Mouse (Mus musculus): ENCODE measurements around the gene Prdm1. TPM values are rescaled to one million over a fixed set of nuclear protein-coding genes. Genes with fewer than 3 reads are reported as not detected.

Prdm1 gene
- polyA plus RNA-seq, 1 experiment from 2014 or later = 0.62 TPM

DNA sequence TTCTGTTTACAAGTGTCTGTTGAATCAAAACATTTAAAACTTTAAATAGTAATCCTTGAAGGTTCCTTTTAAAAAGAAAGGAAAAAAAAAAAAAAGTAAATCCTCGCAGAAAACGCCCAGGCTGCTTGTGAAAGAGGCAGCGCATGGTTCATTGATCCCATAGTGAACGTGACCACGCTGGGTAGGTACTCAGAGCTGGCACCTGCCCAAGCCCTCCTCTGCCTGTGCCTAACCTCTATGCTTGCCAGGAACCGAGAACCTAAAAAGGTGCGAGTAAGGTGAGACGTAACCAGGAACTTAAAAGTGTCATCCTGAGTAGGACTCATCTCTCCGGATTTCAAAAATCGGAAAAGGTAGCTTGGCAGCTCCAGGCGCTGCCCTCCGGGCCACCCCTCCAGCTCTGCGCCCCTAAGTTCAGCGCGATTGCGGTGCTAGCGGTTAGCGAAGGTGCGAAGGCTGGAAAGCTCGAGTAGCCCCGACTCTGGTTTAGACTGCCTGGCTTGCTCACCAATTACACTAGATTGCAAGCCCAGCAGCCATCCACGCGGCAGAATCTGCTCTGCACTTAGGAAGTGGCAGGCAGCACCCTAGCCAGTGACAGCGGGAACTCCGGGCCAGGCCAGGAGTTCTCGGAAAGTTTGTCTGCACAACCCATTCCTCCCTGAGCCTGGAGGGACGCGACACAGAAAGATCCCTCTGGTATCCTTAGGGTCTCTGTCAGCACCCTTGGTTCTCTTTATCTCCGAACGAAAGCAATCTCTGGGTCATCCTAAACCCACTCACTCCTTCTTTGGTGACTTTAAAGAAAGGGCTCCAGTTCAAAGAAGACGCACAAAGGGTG is 1.3 kb downstream of the Prdm1 start:
- Histone ChIP-seq H3K27ac (no peak overlapping the region), H3K9ac (replicated peaks) (no peak overlapping the region), H3K4me3 (replicated peaks) (peak overlapping the region; percentile 32), H3K27me3 (peaks cover 84% of the 10 kb centered on the region), H3K9me3 (no peaks in the 10 kb centered on the region), H3K4me2 (replicated peaks) (peak overlapping the region; percentile 45), H3K4me1 (replicated peaks) (peaks cover 17% of the 10 kb centered on the region), H3K36me3 (no peaks in the 10 kb centered on the region)
- 0 out of 2 replicates have a peak, but pooled peaks have one; percentile 9 for ATAC-seq
- WGBS = 1% methylated on average over 31 of the region's 31 CpGs

DNA sequence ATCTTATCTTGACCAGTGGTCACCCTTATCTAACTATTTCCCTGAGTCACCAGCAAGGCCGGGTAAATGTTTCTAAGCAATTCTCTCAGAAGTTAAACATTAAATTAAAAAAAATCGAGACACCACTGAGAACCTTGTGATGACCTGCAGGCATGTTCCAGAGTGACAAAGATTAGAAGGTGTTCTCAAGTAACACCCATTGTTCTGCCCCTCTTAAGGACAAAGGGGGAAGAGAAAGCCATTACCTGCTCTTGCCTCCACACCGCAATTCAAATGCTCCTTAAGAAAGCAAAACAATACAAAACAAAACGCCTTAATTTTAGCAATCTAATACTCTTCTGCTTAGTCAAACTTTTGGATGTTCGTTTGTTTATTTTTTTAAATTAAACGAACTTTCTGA is 8.1 kb downstream of the Prdm1 start:
- Histone ChIP-seq H3K4me1 (replicated peaks) (no peaks in the 10 kb centered on the region), H3K4me3 (replicated peaks) (no peak overlapping the region), H3K9ac (replicated peaks) (no peak overlapping the region), H3K27ac (no peak overlapping the region), H3K4me2 (replicated peaks) (no peak overlapping the region), H3K36me3 (no peaks in the 10 kb centered on the region), H3K9me3 (no peaks in the 10 kb centered on the region), H3K27me3 (peaks cover 22% of the 10 kb centered on the region)
- no peak for ATAC-seq
- WGBS = 30% methylated on average over 6 of the region's 6 CpGs

- Histone ChIP-seq H3K4me2 (replicated peaks) (no peak overlapping the region), H3K9ac (replicated peaks) (no peak overlapping the region), H3K36me3 (no peaks in the 10 kb centered on the region), H3K4me1 (replicated peaks) (no peaks in the 10 kb centered on the region), H3K9me3 (no peaks in the 10 kb centered on the region), H3K27me3 (peaks cover 10% of the 10 kb centered on the region), H3K27ac (no peak overlapping the region), H3K4me3 (replicated peaks) (no peak overlapping the region)
- WGBS = 83% methylated on average over 7 of the region's 7 CpGs
- no peak for ATAC-seq
These were observed 9.7 kb downstream of the Prdm1 start for GRCm38 (mm10) chr10:44518631-44519030.

- no peak overlapping the region for H3K9ac ChIP-seq (replicated peaks)
- H3K36me3 ChIP-seq = no peaks in the 10 kb centered on the region
- H3K27me3 ChIP-seq = no peaks in the 10 kb centered on the region
- WGBS = 79% methylated on average over 5 of the region's 5 CpGs
- H3K4me2 ChIP-seq (replicated peaks) = no peak overlapping the region
- H3K27ac ChIP-seq = no peak overlapping the region
- H3K4me3 ChIP-seq (replicated peaks) = no peak overlapping the region
- ATAC-seq = no peak
- no peaks in the 10 kb centered on the region for H3K4me1 ChIP-seq (replicated peaks)
- no peaks in the 10 kb centered on the region for H3K9me3 ChIP-seq
These were observed 15.2 kb downstream of the Prdm1 start for GRCm38 (mm10) chr10:44513108-44513507.

DNA sequence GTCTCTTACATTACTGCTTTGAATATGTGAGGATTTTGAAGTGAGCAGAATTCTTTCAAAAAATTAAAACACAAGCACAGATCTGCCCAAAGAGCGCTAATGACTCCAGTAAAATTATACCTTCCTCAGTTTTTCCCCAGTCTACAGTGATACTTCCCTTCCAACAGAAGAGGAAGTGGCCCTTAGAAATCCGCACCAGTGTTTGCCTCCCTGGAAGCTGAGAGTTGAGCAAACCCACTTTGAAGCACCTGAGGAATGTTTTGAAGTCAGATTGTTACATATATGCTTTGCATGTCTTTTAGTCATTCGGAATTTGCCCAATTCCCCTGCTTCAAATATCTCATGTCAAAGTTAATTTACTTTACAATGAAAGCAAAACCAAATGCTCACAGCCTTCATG is 17.3 kb downstream of the Prdm1 start:
- Histone ChIP-seq H3K27me3 (no peaks in the 10 kb centered on the region), H3K4me3 (replicated peaks) (no peak overlapping the region), H3K36me3 (no peaks in the 10 kb centered on the region), H3K9ac (replicated peaks) (no peak overlapping the region), H3K27ac (no peak overlapping the region), H3K9me3 (no peaks in the 10 kb centered on the region), H3K4me1 (replicated peaks) (no peaks in the 10 kb centered on the region), H3K4me2 (replicated peaks) (no peak overlapping the region)
- ATAC-seq = no peak
- WGBS = 93% methylated on average over 3 of the region's 3 CpGs

DNA sequence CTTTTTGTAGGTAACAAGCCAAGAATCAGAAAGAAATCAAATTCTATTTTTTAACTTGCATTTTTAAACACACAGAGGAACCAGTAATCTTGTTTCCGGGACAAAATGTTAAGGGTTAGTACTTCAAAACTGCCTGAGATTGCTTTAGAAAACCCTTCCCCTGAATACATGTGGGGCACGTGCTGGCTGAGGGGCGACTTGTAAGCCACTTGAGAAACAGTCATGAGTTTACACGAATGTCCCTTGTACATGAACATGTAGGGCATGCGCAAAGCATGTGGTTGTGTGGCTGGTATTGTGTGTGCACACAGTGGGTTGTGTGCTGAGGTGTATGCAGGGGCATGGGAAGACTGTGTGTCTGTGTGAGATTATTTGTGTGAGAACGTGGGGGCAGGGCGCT is 19.7 kb downstream of the Prdm1 start:
- 92% methylated on average over 7 of the region's 7 CpGs for WGBS
- Histone ChIP-seq H3K27me3 (0 out of 2 replicates have a peak, but pooled peaks cover 4% of the 10 kb centered on the region), H3K4me1 (replicated peaks) (no peaks in the 10 kb centered on the region), H3K9ac (replicated peaks) (no peak overlapping the region), H3K4me3 (replicated peaks) (no peak overlapping the region), H3K4me2 (replicated peaks) (no peak overlapping the region), H3K9me3 (no peaks in the 10 kb centered on the region), H3K36me3 (no peaks in the 10 kb centered on the region), H3K27ac (no peak overlapping the region)
- no peak for ATAC-seq

DNA sequence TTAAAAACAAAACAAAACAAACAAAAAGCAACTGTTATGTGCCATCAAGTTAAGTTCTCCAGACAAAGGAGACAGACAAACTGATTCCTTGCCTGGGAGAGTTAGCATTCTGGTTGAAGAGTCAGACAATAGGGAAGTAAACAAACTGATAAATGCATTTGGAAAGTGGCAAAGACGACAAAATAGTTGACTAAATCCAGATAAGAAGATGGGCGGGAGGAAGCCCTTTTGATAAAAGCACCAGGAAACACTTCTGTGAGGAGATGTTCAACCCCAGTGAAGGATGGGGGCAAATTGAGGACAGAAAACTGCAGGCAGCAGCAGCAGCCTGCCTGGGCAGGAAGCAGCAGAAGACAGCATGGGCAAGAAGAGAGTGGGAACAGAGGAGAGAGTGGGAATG is 20.3 kb downstream of the Prdm1 start:
- Histone ChIP-seq H3K27me3 (0 out of 2 replicates have a peak, but pooled peaks cover 4% of the 10 kb centered on the region), H3K4me3 (replicated peaks) (no peak overlapping the region), H3K9ac (replicated peaks) (no peak overlapping the region), H3K9me3 (no peaks in the 10 kb centered on the region), H3K4me1 (replicated peaks) (0 out of 2 replicates have a peak, but pooled peaks cover 2% of the 10 kb centered on the region), H3K36me3 (no peaks in the 10 kb centered on the region), H3K27ac (no peak overlapping the region), H3K4me2 (replicated peaks) (no peak overlapping the region)
- no peak for ATAC-seq
- WGBS = 48% methylated on average over 2 of the region's 2 CpGs

GRCm38 (mm10) chr10:44502891-44503290 is 25.4 kb downstream of the Prdm1 start:
- no peak for ATAC-seq
- no peaks in the 10 kb centered on the region for H3K36me3 ChIP-seq
- H3K4me3 ChIP-seq (replicated peaks) = no peak overlapping the region
- 66% methylated on average over 13 of the region's 13 CpGs for WGBS
- 0 out of 2 replicates have a peak, but pooled peaks cover 3% of the 10 kb centered on the region for H3K4me1 ChIP-seq (replicated peaks)
- H3K27ac ChIP-seq = no peak overlapping the region
- H3K9ac ChIP-seq (replicated peaks) = no peak overlapping the region
- no peaks in the 10 kb centered on the region for H3K9me3 ChIP-seq
- 0 out of 2 replicates have a peak, but pooled peaks cover 4% of the 10 kb centered on the region for H3K27me3 ChIP-seq
- H3K4me2 ChIP-seq (replicated peaks) = no peak overlapping the region

DNA sequence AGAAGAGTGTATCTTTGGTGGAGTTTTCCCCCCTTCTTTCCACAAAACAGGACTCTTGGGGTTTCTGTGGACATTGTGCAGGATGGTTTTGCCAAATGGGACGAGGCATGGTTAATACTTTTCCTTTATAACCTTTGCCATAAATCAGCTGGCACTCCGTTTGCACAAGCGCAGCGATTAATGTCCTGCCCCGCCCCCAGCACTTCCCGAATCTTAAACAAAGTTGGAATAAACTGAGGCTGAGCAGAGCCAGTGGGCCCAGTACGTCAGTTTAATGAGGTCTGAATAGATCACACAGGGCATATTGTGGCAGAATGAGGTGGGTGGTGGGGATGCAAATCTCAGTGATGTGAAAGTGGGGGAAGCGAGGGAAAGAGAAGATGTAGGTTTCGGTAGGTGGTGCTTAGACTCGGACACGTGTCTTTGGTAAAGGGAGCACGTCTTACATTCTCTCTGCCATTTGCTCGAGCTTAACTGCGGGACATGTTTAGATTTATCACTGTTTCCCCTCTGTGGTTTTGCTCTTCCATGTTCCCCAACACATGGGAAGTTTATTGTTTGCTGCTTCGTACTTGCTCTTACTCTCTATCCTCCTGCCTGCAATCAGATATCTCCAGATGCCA is 28.3 kb downstream of the Prdm1 start:
- ATAC-seq = no peak
- H3K9ac ChIP-seq (replicated peaks) = no peak overlapping the region
- no peaks in the 10 kb centered on the region for H3K36me3 ChIP-seq
- H3K9me3 ChIP-seq = no peaks in the 10 kb centered on the region
- no peak overlapping the region for H3K27ac ChIP-seq
- 0 out of 2 replicates have a peak, but pooled peaks cover 3% of the 10 kb centered on the region for H3K4me1 ChIP-seq (replicated peaks)
- no peak overlapping the region for H3K4me3 ChIP-seq (replicated peaks)
- no peaks in the 10 kb centered on the region for H3K27me3 ChIP-seq
- WGBS = 90% methylated on average over 15 of the region's 15 CpGs
- H3K4me2 ChIP-seq (replicated peaks) = no peak overlapping the region

DNA sequence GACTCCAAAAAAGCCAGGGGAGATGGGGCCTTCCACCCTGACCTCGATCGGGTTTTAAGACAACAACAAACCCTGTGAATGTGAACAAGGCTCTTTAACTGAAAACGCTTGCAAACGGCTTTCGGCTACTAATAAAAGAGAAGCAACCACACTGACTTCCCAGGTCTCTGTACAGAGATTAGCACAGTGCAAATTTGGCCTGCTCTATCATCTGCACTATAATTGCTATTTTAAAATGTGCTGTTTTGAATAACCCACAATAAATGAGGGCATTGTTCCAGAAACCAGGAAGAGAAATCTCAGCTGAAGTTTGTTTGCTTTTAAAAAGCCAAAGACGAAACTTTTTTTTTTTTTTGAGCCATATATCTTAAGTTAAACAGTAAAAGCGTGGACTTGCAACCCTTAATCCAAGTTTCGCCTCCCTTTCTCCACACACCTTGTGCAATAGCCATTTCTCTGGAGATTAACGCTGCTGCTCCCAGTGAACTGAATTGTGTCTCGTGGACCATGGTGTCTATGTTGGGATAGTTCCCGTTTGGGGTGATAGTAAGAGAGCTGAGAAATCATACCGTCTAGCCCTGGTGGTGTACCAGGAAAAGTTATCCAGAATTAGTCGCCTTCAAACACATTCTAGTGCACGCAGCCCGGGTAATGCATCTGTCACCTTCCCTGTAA is 34.3 kb downstream of the Prdm1 start:
- Histone ChIP-seq H3K4me3 (replicated peaks) (no peak overlapping the region), H3K27ac (no peak overlapping the region), H3K9ac (replicated peaks) (no peak overlapping the region), H3K36me3 (no peaks in the 10 kb centered on the region), H3K27me3 (no peaks in the 10 kb centered on the region), H3K9me3 (no peaks in the 10 kb centered on the region), H3K4me1 (replicated peaks) (no peaks in the 10 kb centered on the region), H3K4me2 (replicated peaks) (no peak overlapping the region)
- WGBS = 78% methylated on average over 15 of the region's 15 CpGs
- ATAC-seq = no peak

DNA sequence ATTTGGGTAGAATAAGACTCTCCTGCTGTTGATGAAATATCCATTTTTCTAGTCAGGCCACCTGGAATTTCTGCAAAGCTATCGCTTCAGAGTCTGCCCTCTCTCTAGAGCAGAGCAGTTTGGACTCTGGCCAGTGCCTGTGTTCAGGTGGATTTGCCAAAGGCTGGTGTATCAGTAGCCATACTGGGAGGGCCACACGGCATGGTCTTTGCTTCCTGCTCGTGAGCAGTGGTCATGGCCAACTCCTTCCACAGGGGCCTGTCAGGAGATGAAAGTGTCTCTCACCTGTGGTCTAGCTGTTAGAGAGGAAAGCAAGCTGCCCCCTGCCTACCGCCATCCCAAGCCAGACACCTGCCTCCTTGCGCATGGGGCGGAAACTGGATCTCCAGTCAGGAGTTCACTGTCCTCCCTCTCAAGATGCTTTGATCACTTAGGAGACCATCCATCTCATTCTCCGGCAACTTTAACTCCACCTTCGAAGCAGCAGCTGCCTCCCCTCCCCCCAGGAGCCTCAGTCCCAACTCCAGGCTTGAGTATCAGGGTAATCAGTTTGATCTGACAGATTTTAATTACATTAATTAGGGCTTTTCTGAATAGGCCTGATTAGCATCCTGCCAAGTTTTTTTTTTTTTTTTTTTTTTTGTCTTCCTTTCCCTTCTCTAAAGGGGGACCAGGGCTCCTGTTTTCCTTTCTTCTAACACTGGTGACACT is 35.3 kb downstream of the Prdm1 start:
- Histone ChIP-seq H3K4me3 (replicated peaks) (no peak overlapping the region), H3K4me2 (replicated peaks) (no peak overlapping the region), H3K36me3 (no peaks in the 10 kb centered on the region), H3K27ac (no peak overlapping the region), H3K27me3 (no peaks in the 10 kb centered on the region), H3K4me1 (replicated peaks) (no peaks in the 10 kb centered on the region), H3K9ac (replicated peaks) (no peak overlapping the region), H3K9me3 (no peaks in the 10 kb centered on the region)
- ATAC-seq = peak; percentile 14; the same call in 1 of the 2 replicates
- WGBS = 76% methylated on average over 8 of the region's 8 CpGs

Data from midbrain, embryonic 13.5 days (tissue).